Mouse (Mus musculus): ENCODE measurements around the gene Tmtc4. TPM values are rescaled to one million over a fixed set of nuclear protein-coding genes. Genes with fewer than 3 reads are reported as not detected.

Gene Tmtc4
- total RNA-seq (2022), result 10 to 100 TPM; 16.6 to 24.2 (median 18.6) TPM

GRCm38 (mm10) chr14:122983226-122984215 is at the start of gene Tmtc4:
TSS of gene Tmtc4 (minus strand) at chr14:122984035.
- peak; percentile 94 for DNase-seq

- DNase-seq, result no peak
Measured at GRCm38 (mm10) chr14:123032435-123032834, 48.6 kb upstream of the Tmtc4 start.

- peak; percentile 10 for DNase-seq
Measured at GRCm38 (mm10) chr14:123027876-123028275, 44.0 kb upstream of the Tmtc4 start.

DNA sequence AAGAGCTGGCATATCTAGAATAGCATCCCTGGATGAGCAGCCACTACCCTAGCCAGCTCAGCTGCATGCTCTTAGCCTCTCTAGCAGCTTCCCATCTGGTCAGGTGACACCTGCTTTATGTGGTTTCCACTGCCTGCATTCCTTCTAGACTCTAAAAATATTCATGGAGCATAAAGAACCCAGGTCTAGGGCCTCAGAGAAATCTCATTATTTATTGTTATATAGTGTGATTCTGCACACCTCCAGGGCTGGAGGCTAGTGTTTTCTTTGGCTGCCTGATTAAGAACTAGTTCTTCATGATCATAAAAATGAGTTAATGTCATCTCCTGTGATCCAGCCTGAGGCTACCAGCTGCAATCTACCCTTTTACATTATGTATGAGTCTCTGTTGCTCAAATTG is 39.1 kb upstream of the Tmtc4 start:
- no peak for DNase-seq

- DNase-seq, result no peak
Measured at GRCm38 (mm10) chr14:123016310-123016709, 32.5 kb upstream of the Tmtc4 start.

- no peak for DNase-seq
Measured at GRCm38 (mm10) chr14:123015687-123016086, 31.9 kb upstream of the Tmtc4 start.

GRCm38 (mm10) chr14:123009108-123010018 is 25.5 kb upstream of the Tmtc4 start:
- no peak for DNase-seq

DNA sequence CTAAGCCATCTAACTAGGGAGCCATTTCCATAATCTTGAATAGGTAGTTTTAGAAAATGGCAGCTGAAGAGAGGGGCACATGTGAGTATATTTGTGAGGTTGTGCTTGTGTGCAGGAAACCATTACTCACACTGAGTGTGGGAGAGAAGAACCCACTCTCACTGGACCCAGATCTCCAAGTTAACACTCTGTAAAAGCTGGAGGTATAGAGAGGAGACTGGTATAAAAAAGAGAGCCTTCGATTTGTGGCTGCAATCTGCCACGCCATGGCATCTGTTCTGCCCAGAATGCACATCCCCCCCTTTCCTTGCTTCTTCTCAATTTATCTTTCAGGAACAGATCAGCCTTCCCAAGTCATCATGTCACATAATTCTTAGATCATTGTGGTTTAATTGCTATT is 24.8 kb upstream of the Tmtc4 start:
- no peak for DNase-seq

DNA sequence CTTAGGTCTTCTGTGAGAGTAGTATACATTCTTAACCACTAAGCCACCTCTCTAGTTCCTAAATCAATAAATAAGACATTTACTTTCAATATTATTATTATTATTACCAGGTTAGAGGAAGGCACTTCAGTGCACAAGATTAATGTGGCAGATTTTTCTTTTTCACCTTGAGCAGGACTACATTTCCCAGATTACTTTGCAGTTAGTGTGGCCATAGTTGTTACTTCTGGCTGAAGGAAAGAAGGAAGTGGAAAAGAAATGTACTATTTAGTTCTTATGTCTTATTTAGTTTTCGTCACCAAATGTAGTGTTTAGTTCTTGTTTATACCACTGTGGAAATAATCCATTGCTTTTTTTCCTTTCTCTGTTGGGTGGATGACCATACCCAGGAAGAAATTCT is 19.9 kb upstream of the Tmtc4 start:
- DNase-seq, result no peak

- no peak for DNase-seq
Measured at GRCm38 (mm10) chr14:123001391-123001790, 17.6 kb upstream of the Tmtc4 start.

GRCm38 (mm10) chr14:122997465-122997864 is 13.6 kb upstream of the Tmtc4 start:
- no peak for DNase-seq

DNA sequence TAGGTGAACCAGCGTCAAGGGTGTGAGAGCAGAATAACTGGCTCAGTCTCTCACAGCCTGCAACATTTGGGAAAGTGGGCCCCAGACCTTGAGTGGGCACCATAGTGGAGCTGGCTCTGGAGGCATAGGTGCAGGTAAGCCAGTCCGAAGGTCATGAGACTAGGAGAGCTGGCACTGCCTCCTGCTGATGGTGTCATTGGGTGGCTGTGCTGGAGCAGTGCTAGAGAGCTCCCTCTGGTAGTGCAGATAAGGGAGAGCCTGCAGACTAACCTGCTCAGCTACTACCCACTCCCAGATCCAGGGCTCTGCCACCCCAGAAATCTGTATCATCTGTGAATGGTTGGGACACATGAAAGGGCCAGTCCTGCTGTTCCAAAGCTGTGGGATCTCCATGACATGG is 10.1 kb upstream of the Tmtc4 start:
- no peak for DNase-seq

DNA sequence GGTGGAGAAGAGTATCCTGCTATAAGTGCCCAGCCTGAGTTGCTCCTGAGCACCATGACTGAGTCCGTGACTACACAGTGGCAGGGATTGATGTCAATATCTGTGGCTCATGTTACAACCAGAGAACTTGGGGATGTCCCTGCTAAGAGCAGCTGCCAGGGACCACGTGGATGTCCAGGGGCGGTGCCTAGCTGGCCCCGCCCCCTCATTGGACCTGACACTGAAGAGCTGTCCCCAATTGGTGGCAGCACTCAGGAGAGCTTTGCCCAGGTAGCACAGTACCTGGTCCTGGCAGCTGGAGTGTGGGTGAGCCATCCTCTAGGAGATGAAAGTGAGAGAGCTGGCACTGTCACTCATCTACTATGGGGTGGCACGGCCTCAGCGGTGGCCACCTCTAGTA is 9.1 kb upstream of the Tmtc4 start:
- DNase-seq, result no peak

- DNase-seq, result peak; percentile 31
Measured at GRCm38 (mm10) chr14:122990521-122991052, 6.8 kb upstream of the Tmtc4 start.

DNA sequence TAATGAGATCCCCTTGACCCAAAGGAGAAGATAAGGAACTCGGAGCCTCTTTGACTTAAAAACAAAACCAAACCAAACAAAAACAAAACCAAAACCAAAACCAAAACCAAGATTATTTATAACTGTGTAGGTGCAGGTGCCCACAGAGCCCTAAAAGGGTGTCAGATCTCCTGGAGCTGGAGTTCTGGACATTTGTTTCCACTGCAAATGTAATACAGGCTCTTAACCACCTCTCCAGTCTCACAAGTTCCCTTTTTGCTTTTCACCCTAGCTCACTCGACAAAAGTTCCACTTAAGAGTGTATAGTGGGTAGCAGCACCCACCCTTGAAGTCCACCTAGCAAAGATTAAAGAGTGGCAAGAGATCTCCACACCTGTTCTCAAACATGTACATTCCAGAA is 2.6 kb upstream of the Tmtc4 start:
- DNase-seq, result no peak

DNA sequence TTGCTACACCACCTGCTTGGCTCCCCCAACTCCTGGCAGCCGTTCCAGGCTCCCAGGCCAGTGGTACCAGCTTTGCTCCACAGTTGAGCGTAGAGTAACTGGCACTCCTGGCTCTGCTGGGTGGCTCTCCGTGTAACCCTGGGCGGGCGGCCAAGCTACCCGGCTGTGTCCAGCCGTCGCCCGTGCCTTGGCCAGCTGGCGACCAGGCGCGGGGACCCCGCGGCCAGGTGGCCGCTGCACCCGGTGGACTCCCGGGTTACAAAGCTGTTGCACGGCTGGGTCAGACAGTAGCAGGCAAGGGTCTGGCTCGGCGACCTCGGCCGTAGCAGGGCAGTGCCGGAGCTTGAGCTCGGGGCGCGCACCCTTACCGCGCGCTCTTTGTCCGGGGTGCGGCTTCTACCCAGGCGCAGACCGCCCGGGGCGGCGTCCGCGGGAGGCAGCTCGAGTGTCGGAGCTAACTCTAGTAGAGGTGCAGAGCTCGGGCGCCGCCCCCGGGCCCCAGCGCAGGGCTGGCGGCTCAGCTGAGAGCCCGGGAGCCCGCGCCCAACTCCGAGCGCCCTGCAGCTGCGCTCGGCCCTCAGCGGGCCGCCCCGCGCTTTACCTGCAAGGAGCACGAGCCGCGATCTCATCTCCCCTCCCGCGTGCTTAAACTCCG is 1.1 kb downstream of the Tmtc4 start:
- DNase-seq, result peak; percentile 62

DNA sequence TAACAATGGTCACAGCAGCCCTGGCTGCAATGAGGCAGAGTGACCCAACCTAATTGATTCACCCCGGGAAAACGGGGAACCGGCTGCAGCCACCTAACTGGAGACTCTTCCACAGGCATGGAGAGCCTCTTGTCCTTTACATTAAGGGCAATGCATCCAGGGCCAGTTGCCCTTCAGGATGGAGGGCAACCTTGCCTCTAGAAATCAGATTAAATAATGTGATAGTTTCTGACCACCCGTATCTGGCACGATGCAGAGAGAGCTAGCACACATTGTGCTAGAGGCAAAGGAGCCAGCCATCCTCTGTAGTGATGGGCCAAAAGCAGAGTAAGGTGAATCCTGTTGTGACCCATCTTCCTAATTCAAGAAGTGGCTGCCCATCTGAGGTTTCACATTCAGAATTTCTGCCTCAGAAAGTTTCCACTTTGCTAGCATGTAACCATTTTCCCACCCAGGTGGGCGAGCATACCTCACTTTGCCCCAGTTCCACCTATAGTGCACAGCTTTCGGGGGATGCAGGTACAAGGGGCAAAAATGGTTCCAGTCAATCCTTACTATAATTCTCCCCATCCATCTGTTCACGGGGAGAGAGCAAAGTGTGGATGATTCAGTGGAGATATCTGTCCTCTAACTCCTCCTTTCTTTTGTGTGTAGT is 1.9 kb downstream of the Tmtc4 start:
- DNase-seq, result no peak

GRCm38 (mm10) chr14:122978871-122979270 is 5.0 kb downstream of the Tmtc4 start:
- DNase-seq, result no peak

- DNase-seq, result no peak
Measured at GRCm38 (mm10) chr14:122977797-122978140, 6.1 kb downstream of the Tmtc4 start.

- DNase-seq, result no peak
Measured at GRCm38 (mm10) chr14:122977056-122977796, 6.6 kb downstream of the Tmtc4 start.
